Mouse (Mus musculus) intestine, embryonic 14.5 days (tissue): ENCODE results near the gene Pde1c. TPM values are rescaled to one million over a fixed set of nuclear protein-coding genes. Genes with fewer than 3 reads are reported as not detected.
A peak's percentile ranks its signal among the peaks of the same experiment; 100 is the strongest.
"Not testable (repeated sequence)": the region's sequence is repeated elsewhere in the genome, so short reads cannot be mapped to it uniquely, and the experiment has no call there.

Experiments
- ATAC-seq: fragments of 200-750 bp; cut with Nextera tagmentation; replicated peaks from 2 replicates; pipeline ENCODE4 v1.8.0; 2017; ENCODE audit warnings: low read depth, moderate number of reproducible peaks, moderate TSS enrichment, moderate library complexity; ENCODE audit not compliant: low FRiP score, low TSS enrichment
- DNase-seq: peaks from one replicate; pipeline ENCODE4 v3.0.0-alpha.2; 2018; ENCODE audit warnings: low spot score
- H3K27ac ChIP-seq: fragments of 300-500 bp; sonication (generic); 2 replicates; pipeline ENCODE4 v1.5.1; 2014; ENCODE audit warnings: low read depth, mild to moderate bottlenecking, control low read depth
- H3K27me3 ChIP-seq: fragments of 300-500 bp; sonication (generic); replicated peaks from 2 replicates; pipeline ENCODE4 v1.6.1; 2014; ENCODE audit warnings: low read length, control low read depth; ENCODE audit not compliant: control insufficient read depth, insufficient read depth
- H3K36me3 ChIP-seq: fragments of 300-500 bp; sonication (generic); 2 replicates; pipeline ENCODE4 v1.6.1; 2014; ENCODE audit warnings: low read length, control low read depth; ENCODE audit not compliant: control insufficient read depth, insufficient read depth
- H3K4me1 ChIP-seq: fragments of 300-500 bp; sonication (generic); replicated peaks from 2 replicates; pipeline ENCODE4 v1.6.1; 2014; ENCODE audit warnings: low read length, control low read depth, mixed read lengths; ENCODE audit not compliant: control insufficient read depth, insufficient read depth
- H3K4me2 ChIP-seq: fragments of 300-500 bp; sonication (generic); 2 replicates; pipeline ENCODE4 v1.6.1; 2014; ENCODE audit warnings: low read length
- H3K4me3 ChIP-seq: fragments of 300-500 bp; sonication (generic); 2 replicates; pipeline ENCODE4 v1.5.1; 2014; ENCODE audit warnings: low read depth, low read length, control low read depth, mixed read lengths
- H3K9ac ChIP-seq: fragments of 300-500 bp; sonication (generic); 2 replicates; pipeline ENCODE4 v1.6.1; 2014; ENCODE audit warnings: mild to moderate bottlenecking, low read length
- H3K9me3 ChIP-seq: fragments of 300-500 bp; sonication (generic); 2 replicates; pipeline ENCODE4 v1.6.1; 2016; ENCODE audit warnings: low read length, control low read depth; ENCODE audit not compliant: control insufficient read depth
- WGBS: fragments of 180-500 bp; shearing (Covaris S2); extraction: QIAGEN DNeasy Blood & Tissue Kit; methylation state at CpG from one replicate; pipeline ENCODE4 v1.1.7; 2014; 5-methylcytosine and 5-hydroxymethylcytosine counted together
- polyA plus RNA-seq: library from polyadenylated mRNA; unstranded; fragments of >200 nt; fragmentation: Nextera tagmentation; extraction: Ambion mirVana; gene quantifications from 2 replicates; pipeline ENCODE4 v1.2.1, GENCODE M21; 2014

The Pde1c gene
- polyA plus RNA-seq = 2.1 and 2.2 TPM in 2 replicates

DNA sequence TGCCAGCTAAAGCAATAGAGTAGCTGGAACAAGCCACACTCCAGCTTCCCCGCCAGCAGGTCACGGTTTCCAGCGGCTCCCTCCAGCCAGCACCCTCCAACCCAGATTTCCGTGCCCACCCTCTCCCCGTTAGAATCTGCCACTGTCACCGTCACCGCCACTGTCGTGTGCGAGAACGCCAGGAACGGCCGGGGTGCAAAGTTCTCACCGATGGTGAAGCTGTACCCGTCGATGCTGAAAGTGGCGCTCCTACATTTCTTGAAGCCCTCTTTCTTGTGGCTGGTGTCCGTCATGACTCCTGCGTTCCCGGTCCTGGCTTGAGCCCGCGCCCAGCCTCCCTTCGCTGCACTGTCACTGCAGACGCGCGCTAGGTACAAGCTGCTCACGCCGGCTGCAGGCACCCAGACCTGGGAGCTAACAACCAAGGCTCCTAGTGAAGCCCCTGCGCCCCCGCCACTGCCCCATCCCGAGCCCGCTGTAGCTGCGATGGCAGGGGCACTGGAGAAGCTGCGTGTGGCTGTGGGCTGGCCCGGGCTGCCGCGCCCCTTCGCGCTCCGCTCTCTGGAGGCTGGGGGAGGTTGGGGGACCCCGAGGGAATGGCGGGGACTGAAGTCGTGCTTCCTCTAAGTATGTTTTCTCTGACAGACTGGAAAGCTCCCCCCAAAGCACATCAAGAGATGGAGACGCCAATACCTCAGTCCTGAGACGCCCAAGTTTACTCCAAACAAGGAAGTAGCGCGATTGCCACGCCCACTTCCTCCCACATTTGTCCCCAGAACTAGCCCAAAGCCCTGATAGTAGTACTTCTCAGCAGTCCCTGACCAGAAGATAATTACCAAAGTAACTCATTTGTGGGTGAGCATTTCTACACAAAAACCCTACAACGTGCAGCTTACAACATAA is at the start of gene Pde1c:
Gene Pde1c, minus strand, starts transcription at position 634 of the 903 bp plus-strand sequence.
- peak within 1 kb of the TSS; percentile 50 for H3K4me3 ChIP-seq
- no peaks in the 10 kb centered on the region for H3K36me3 ChIP-seq
- WGBS = under 1% methylated on average over 48 of the region's 48 CpGs
- H3K27ac ChIP-seq = no peak within 1 kb of the TSS
- DNase-seq = peak; percentile 80
- peak; percentile 79 for ATAC-seq
- H3K27me3 ChIP-seq = peaks cover 13% of the 10 kb centered on the region; the same call in 1 of the 2 replicates
- H3K4me2 ChIP-seq = peak within 1 kb of the TSS; percentile 94
- no peaks in the 10 kb centered on the region for H3K9me3 ChIP-seq
- 0 out of 2 replicates have a peak, but pooled peaks cover 3% of the 10 kb centered on the region for H3K4me1 ChIP-seq
- peak within 1 kb of the TSS; percentile 44 for H3K9ac ChIP-seq

DNA sequence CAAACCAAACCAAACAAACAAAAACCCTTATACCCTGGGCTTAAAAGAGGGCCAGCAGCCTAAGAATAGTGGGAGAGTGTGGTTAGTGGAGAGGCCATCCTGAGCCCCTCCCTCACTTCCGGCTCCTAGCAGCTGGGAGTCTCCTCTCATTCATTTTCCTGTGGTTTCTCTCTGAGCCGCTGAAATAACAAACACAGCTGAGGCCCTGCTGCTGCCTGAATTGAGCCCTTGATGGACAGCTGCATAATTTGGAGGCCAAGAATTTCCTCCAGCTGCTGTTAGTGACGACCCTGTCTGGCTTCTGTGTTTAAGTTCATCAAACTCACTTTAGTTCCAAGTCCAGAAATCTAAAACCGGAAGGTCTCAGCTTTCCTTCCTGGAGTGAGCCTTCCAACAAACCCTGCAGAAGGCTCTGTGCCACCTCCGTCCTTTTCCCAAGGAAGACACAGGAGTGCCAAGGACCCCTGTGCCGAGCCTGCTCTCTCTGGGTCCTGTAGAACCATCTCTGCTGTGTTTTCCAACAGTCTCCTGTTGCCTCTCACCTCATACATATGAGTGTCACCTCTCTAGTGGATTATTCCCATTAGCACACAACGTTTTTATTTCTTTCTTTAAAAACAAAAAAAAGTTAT is 48.2 kb upstream of the Pde1c start:
- H3K4me2 ChIP-seq = 0 out of 2 replicates have a peak overlapping the region, but pooled peaks have one; percentile 11
- ATAC-seq = peak; percentile 74
- 14% methylated on average over 7 of the region's 7 CpGs for WGBS

DNA sequence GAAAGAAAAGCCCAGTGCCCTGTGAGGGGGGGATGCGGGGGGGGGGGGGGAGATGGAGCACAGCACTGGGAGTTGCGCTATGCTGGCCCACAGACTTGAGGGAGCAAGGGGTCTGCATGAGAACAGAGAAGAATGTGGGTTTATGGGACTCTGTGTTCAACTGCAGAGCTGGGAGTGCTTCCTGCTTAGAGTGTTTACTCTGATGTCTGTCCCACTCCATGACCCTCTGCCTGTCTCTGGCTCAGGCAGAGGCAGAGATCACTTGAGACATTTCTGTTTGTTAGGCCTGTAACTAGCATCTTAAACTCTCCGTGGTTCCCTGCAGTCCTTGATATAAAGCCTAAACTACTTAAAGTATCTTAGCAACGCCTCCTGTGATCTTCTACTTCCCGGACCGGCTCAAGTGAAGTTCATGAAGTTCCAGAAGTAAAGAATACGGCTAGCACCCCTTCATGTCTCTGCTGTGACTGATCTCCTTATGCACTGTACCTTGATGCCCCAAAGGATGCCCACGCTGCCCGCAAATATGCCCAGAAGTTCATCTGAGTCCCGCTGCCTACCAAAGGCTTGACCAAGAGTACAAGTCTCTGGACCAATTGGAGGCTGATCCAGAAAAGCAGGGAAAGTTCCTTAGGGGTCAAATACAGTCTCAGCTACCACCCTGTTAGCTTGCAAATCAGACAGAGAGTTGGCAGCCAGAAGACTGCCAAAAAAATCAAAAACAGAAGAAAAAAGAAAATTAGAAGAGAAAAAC is 47.5 kb upstream of the Pde1c start:
- Histone ChIP-seq H3K9ac (no peak overlapping the region), H3K4me1 (peaks cover 13% of the 10 kb centered on the region; the same call in 1 of the 2 replicates), H3K36me3 (no peaks in the 10 kb centered on the region), H3K27me3 (no peaks in the 10 kb centered on the region), H3K27ac (peak overlapping the region; percentile 74), H3K9me3 (no peaks in the 10 kb centered on the region), H3K4me3 (no peak overlapping the region), H3K4me2 (no peak overlapping the region)
- ATAC-seq = no peak
- WGBS = 40% methylated on average over 10 of the region's 10 CpGs
- no peak for DNase-seq

More for the DNA sequence above, 48.2 kb upstream of the Pde1c start:
- Histone ChIP-seq H3K4me3 (no peak overlapping the region), H3K36me3 (no peaks in the 10 kb centered on the region), H3K4me1 (peaks cover 13% of the 10 kb centered on the region; the same call in 1 of the 2 replicates), H3K9me3 (no peaks in the 10 kb centered on the region), H3K27me3 (no peaks in the 10 kb centered on the region), H3K27ac (peak overlapping the region; percentile 74), H3K9ac (no peak overlapping the region)
- DNase-seq = peak; percentile 62

DNA sequence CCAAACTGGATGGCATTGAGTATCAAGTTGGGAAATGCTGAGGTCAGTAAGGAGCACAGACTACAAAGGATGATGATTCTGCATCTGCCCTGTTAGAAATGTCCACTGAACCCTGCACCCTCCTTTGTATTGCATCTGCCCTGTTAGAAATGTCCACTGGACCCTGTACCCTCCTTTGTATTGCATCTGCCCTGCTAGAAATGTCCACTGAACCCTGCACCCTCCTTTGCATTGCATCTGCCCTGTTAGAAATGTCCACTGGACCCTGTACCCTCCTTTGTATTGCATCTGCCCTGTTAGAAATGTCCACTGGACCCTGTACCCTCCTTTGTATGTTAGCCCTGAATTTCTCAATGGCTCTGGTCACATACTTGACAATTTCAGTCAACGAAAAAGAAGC is 40.6 kb upstream of the Pde1c start:
- H3K9ac ChIP-seq, H3K4me2 ChIP-seq, H3K4me3 ChIP-seq, H3K36me3 ChIP-seq, H3K4me1 ChIP-seq, H3K27ac ChIP-seq, H3K27me3 ChIP-seq, ATAC-seq, DNase-seq, H3K9me3 ChIP-seq: not testable (repeated sequence)
- 79% methylated on average over 1 of the region's 1 CpGs for WGBS

DNA sequence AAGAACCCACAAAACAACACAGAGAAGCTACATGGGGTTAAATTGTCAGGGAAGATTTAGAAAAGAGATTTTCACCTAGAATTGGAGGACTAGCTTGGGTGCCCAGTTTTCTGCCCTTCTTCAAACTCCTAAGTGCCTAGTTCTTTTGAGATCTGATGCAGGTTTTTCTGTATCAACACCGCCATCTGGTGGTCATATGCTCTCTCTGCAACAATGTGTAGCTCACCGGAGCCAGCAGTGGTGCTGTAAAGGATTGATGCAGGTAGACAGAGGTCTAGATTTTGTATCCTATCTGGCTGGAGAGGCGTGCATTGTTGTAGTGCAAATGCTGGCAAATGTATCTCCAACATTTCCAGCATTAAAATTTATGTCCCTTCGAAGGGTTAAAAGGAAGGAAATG is 39.4 kb upstream of the Pde1c start:
- 11% methylated on average over 4 of the region's 4 CpGs for WGBS
- Histone ChIP-seq H3K27ac (no peak overlapping the region), H3K4me2 (no peak overlapping the region), H3K9me3 (no peaks in the 10 kb centered on the region), H3K4me1 (no peaks in the 10 kb centered on the region), H3K36me3 (no peaks in the 10 kb centered on the region), H3K27me3 (no peaks in the 10 kb centered on the region), H3K4me3 (no peak overlapping the region), H3K9ac (no peak overlapping the region)
- DNase-seq = peak; percentile 79
- ATAC-seq = no peak

DNA sequence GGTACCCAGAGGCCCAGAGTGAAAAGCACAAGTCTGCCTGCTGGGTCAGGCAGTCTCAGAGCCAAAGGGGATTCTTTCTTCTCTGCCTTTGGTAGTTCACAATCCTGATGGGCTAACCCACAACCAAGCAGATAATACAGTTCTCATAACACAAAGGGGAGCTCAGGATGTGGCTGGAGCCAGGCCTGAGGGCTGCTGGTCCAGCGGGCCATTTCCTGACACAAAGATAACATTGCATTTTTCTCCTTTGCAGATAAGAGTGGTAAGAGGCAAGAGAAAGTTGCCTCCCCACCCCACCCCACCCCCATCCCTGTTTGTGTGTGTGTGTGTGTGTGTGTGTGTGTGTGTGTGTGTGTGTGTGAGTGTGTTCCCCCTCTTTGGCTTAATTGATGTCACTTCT is 10.7 kb upstream of the Pde1c start:
- H3K9ac ChIP-seq = no peak overlapping the region
- H3K27ac ChIP-seq = no peak overlapping the region
- no peaks in the 10 kb centered on the region for H3K9me3 ChIP-seq
- H3K4me2 ChIP-seq = no peak overlapping the region
- no peaks in the 10 kb centered on the region for H3K36me3 ChIP-seq
- no peak overlapping the region for H3K4me3 ChIP-seq
- DNase-seq = no peak
- no peaks in the 10 kb centered on the region for H3K27me3 ChIP-seq
- no peak for ATAC-seq
- WGBS = 53% methylated on average over 1 of the region's 1 CpGs
- no peaks in the 10 kb centered on the region for H3K4me1 ChIP-seq

DNA sequence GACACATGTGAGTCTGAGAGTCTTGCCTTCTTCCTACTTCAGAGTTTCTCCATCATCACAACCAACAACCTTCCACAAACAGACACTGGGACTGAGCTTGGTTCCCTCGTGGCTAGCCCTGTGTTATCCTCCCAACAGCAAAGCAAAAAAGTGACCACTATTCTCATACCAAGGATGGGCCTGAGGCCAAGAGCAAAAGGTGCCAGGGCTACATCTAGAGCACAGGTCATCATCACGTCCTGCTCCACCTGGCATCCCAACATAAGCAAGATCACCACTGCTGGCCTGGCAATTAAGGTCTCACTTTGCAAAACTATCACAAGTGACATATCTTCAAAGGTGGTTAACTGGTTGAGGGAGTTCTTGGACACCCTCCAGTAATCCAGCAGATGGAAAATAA is 8.0 kb downstream of the Pde1c start:
- H3K4me1 ChIP-seq = no peaks in the 10 kb centered on the region
- no peaks in the 10 kb centered on the region; the same call in 1 of the 2 replicates for H3K27me3 ChIP-seq
- H3K36me3 ChIP-seq = no peaks in the 10 kb centered on the region
- 74% methylated on average over 2 of the region's 2 CpGs for WGBS
- ATAC-seq = no peak
- no peak overlapping the region for H3K4me3 ChIP-seq
- H3K4me2 ChIP-seq = no peak overlapping the region
- H3K9me3 ChIP-seq = no peaks in the 10 kb centered on the region
- no peak overlapping the region for H3K27ac ChIP-seq
- no peak overlapping the region for H3K9ac ChIP-seq
- DNase-seq = no peak

DNA sequence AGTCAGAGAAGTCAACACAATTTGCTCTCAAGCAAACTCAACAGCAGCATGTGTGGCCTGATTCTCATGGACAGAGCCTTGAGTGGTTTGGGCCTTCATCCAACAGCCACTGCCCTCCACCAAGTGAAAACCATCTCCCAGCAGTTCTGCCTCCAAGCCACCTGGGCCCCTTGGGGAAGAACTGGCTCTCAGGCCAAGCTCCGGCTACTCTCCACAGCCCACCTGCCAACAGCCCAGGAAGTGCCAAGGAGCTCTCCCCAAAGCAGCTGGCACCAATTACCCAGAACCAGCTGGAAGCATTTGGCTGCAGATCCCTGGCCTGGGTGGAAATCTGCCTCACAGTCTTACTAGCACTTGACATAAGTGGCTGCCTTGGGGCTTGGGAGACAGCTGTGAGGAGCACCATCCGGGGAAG is 8.4 kb downstream of the Pde1c start:
- no peaks in the 10 kb centered on the region for H3K9me3 ChIP-seq
- no peak overlapping the region for H3K9ac ChIP-seq
- 73% methylated on average over 2 of the region's 2 CpGs for WGBS
- no peak for ATAC-seq
- no peaks in the 10 kb centered on the region for H3K27me3 ChIP-seq
- H3K4me1 ChIP-seq = no peaks in the 10 kb centered on the region
- H3K36me3 ChIP-seq = no peaks in the 10 kb centered on the region
- H3K27ac ChIP-seq = no peak overlapping the region
- no peak overlapping the region for H3K4me2 ChIP-seq
- no peak overlapping the region for H3K4me3 ChIP-seq
- no peak for DNase-seq
